Mouse (Mus musculus): Measurements from ENCODE around the gene Lemd2.

DNA sequence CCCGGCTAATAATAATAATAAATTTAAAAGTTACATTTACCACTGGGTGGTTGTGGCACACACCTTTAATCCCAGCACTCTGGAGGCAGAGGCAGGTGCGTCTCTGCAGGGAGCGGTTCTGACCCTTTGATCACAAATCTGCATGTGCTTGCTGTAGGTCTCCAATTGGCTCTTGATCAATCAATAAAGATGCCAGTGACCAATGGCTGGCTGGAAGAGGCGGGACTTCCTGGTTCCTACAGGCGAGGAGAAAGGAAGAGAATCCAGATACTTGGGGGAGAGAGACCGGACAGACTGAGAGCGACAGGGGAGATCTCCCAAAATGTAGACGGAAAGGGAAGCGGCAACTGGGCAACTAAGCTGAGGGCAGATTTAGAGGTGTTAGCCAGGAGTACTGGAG, 26.2 kb downstream of the Lemd2 start:
- TF ChIP-seq POLR2A (IDR thresholded peaks at IDR 0.05; ENCODE audit: insufficient read length, low read depth): no peak
- TF ChIP-seq SRF (IDR thresholded peaks at IDR 0.05; ENCODE audit: control insufficient read depth, insufficient read length, low read depth): no peak
- no peak for TF ChIP-seq POLR2AphosphoS2 (IDR thresholded peaks at IDR 0.05; ENCODE audit: insufficient read length, low read depth)
- no peak for TF ChIP-seq MYOD1 (IDR thresholded peaks at IDR 0.05; ENCODE audit: control insufficient read depth in 1 of 3, insufficient read length in 2 of 3, low read depth in 2 of 3)
- TF ChIP-seq E2F4 (IDR thresholded peaks at IDR 0.05; ENCODE audit: insufficient read depth): no peak
- TF ChIP-seq MAX (IDR thresholded peaks at IDR 0.05; ENCODE audit: low read depth): no peak
- TF ChIP-seq CEBPB (IDR thresholded peaks at IDR 0.05; ENCODE audit: insufficient read depth, poor library complexity, severe bottlenecking): no peak
- no peak for TF ChIP-seq USF1 (IDR thresholded peaks at IDR 0.05; ENCODE audit: low read depth)
- no peak for TF ChIP-seq TCF3 (IDR thresholded peaks at IDR 0.05; ENCODE audit: insufficient read length, low read depth)
- TF ChIP-seq MYOG (IDR thresholded peaks at IDR 0.05; ENCODE audit: control insufficient read depth in 1 of 3, insufficient read depth in 1 of 3, insufficient read length in 2 of 3, low read depth in 2 of 3): no peak
